Mouse (Mus musculus): Measurements from ENCODE around the gene Zfp451. TPM values are rescaled to one million over a fixed set of nuclear protein-coding genes. Genes with fewer than 3 reads are reported as not detected.

Zfp451 gene
- total and polyA plus RNA-seq, 3 experiments, result 15.8 to 281 (median 20.6) TPM

DNA sequence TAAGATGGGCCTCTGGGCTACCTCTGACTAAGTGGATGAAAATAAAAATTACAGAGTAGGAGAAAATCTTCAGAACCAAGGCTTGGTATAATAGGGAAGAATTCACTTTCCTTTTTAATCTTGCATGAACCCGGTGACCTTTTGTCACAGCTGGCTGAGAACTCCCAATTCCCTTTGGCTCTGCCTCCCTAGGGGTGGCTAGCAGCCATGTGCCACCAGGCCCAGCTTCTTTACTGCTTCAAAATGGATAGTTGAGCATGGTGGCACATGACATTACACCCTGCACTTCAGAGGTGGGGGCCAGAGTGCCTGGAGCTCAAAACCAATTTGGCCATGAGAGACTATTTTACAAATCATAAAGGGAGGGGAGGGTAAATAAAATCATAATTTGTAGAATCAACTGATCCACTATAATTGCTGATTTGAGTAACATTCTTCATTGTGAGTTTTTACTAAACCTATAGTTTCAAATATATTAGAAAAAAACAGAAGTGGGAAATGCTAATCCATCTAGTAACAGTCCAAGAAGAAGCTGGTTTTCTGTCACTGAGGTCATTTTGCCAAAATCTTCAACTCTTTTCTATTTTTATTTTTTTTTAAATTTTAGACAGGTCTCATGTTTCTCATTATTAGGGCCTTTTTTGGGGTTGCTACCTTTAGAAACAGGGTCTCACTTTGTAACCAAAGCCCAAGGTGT is 46.2 kb downstream of the Zfp451 start:
- H3K79me2 ChIP-seq (ENCODE audit: control insufficient read depth, insufficient read depth, low read length, poor library complexity), result no peaks in the 10 kb centered on the region
- no peak for DNase-seq (ENCODE audit: low read depth, low spot score)
- H3K9me3 ChIP-seq (replicated peaks; ENCODE audit: insufficient read depth, low read length), result no peaks in the 10 kb centered on the region
- no peaks in the 10 kb centered on the region for H3K4me1 ChIP-seq (ENCODE audit: control insufficient read depth in 1 of 2, insufficient read depth in 2 of 2, low read length in 2 of 2)
- no peak overlapping the region for H3K4me3 ChIP-seq (ENCODE audit: control insufficient read depth in 1 of 2, insufficient read depth in 1 of 2, low read depth in 2 of 2, low read length in 2 of 2)
- H3K27me3 ChIP-seq (ENCODE audit: control insufficient read depth in 1 of 2, insufficient read depth in 2 of 2, low read length in 2 of 2), result no peaks in the 10 kb centered on the region
- no peak overlapping the region for H3K27ac ChIP-seq (ENCODE audit: control insufficient read depth, low read depth, low read length)
- H3K9ac ChIP-seq (ENCODE audit: control insufficient read depth, low read depth, low read length, poor library complexity, severe bottlenecking), result no peak overlapping the region
- no peak for TF ChIP-seq TBP (IDR thresholded peaks at IDR 0.05; ENCODE audit: low read depth, low read length)
- H3K36me3 ChIP-seq (ENCODE audit: control insufficient read depth in 1 of 2, insufficient read depth in 2 of 2, low read length in 2 of 2), result peaks cover 0 to 14% of the 10 kb centered on the region in 2 experiments; a peak in 2 of 4 replicates

- DNase-seq (ENCODE audit: low read depth, low spot score), result no peak
- Histone ChIP-seq H3K27ac (ENCODE audit: control insufficient read depth, low read depth, low read length) (no peak overlapping the region), H3K9ac (ENCODE audit: control insufficient read depth, low read depth, low read length, poor library complexity, severe bottlenecking) (no peak overlapping the region), H3K27me3 (ENCODE audit: control insufficient read depth in 1 of 2, insufficient read depth in 2 of 2, low read length in 2 of 2) (no peaks in the 10 kb centered on the region), H3K4me3 (ENCODE audit: control insufficient read depth in 1 of 2, insufficient read depth in 1 of 2, low read depth in 2 of 2, low read length in 2 of 2) (no peak overlapping the region), H3K4me1 (ENCODE audit: control insufficient read depth in 1 of 2, insufficient read depth in 2 of 2, low read length in 2 of 2) (no peaks in the 10 kb centered on the region), H3K9me3 (replicated peaks; ENCODE audit: insufficient read depth, low read length) (no peaks in the 10 kb centered on the region), H3K79me2 (ENCODE audit: control insufficient read depth, insufficient read depth, low read length, poor library complexity) (no peaks in the 10 kb centered on the region), H3K36me3 (ENCODE audit: control insufficient read depth in 1 of 2, insufficient read depth in 2 of 2, low read length in 2 of 2) (peaks cover 0 to 8% of the 10 kb centered on the region in 2 experiments; a peak in 2 of 4 replicates)
- TF ChIP-seq POLR2AphosphoS2 (IDR thresholded peaks at IDR 0.05; ENCODE audit: low read length), result no peak
- TF ChIP-seq CHD1 (IDR thresholded peaks at IDR 0.05; ENCODE audit: low read depth, low read length), result no peak
- no peak for TF ChIP-seq MAX (IDR thresholded peaks at IDR 0.05; ENCODE audit: low read length)
- TF ChIP-seq JUND (IDR thresholded peaks at IDR 0.05; ENCODE audit: low read depth, low read length), result no peak
- TF ChIP-seq USF1 (IDR thresholded peaks at IDR 0.05; ENCODE audit: low read depth, low read length), result no peak
- TF ChIP-seq MXI1 (IDR thresholded peaks at IDR 0.05; ENCODE audit: low read depth, low read length), result no peak
- no peak for TF ChIP-seq NELFE (IDR thresholded peaks at IDR 0.05; ENCODE audit: low read depth, low read length)
- no peak for TF ChIP-seq ZKSCAN1 (IDR thresholded peaks at IDR 0.05; ENCODE audit: low read depth, low read length)
- TF ChIP-seq RCOR1 (IDR thresholded peaks at IDR 0.05; ENCODE audit: low read depth, low read length), result no peak
- TF ChIP-seq ETS1 (IDR thresholded peaks at IDR 0.05; ENCODE audit: low read depth, low read length), result no peak
- no peak for TF ChIP-seq NRF1 (IDR thresholded peaks at IDR 0.05; ENCODE audit: insufficient read depth, low read depth, low read length, poor library complexity, severe bottlenecking)
- no peak for TF ChIP-seq MYC (IDR thresholded peaks at IDR 0.05; ENCODE audit: low read depth, low read length)
- no peak for TF ChIP-seq UBTF (IDR thresholded peaks at IDR 0.05; ENCODE audit: borderline replicate concordance, insufficient read depth, low read depth, low read length)
- TF ChIP-seq ELF1 (IDR thresholded peaks at IDR 0.05; ENCODE audit: low read depth, low read length), result no peak
- no peak for TF ChIP-seq TCF12 (IDR thresholded peaks at IDR 0.05; ENCODE audit: low read depth, low read length)
- no peak for TF ChIP-seq MAZ (IDR thresholded peaks at IDR 0.05; ENCODE audit: low read depth, low read length)
- TF ChIP-seq SMC3 (IDR thresholded peaks at IDR 0.05; ENCODE audit: low read depth, low read length), result no peak
- no peak for TF ChIP-seq KAT2A (conservative IDR thresholded peaks at IDR 0.05; ENCODE audit: low read depth, low read length)
- TF ChIP-seq TBP (IDR thresholded peaks at IDR 0.05; ENCODE audit: low read depth, low read length), result no peak
Measured at GRCm38 (mm10) chr1:33766520-33767508, 47.6 kb downstream of the Zfp451 start.
